Mouse (Mus musculus): Measurements from ENCODE around the gene Hoxb5. TPM values are rescaled to one million over a fixed set of nuclear protein-coding genes. Genes with fewer than 3 reads are reported as not detected.
A peak's percentile ranks its signal among the peaks of the same experiment; 100 is the strongest.

Hoxb5 gene
- total and polyA plus RNA-seq, 2 experiments, result 0.09 to 0.35 TPM

- 8% methylated on average over 37 of the region's 37 CpGs for WGBS
- no peak for TF ChIP-seq POLR2A (IDR thresholded peaks at IDR 0.05; ENCODE audit: extremely low read depth, insufficient read depth, low read length)
- TF ChIP-seq CTCF (IDR thresholded peaks at IDR 0.05; ENCODE audit: low read depth, low read length), result no peak
- Histone ChIP-seq H3K4me3 (ENCODE audit: insufficient read depth, low read depth, low read length) (peak overlapping the region; percentile 54; the same call in 1 of the 2 replicates), H3K79me2 (ENCODE audit: control insufficient read depth, insufficient read depth, low read length) (no peaks in the 10 kb centered on the region), H3K27ac (replicated peaks; ENCODE audit: insufficient read depth, low read depth, low read length) (no peak overlapping the region), H3K4me1 (ENCODE audit: control insufficient read depth, insufficient read depth, low read length) (peaks cover 3% of the 10 kb centered on the region; the same call in 1 of the 2 replicates), H3K36me3 (ENCODE audit: control insufficient read depth, insufficient read depth, low read length) (no peaks in the 10 kb centered on the region), H3K27me3 (ENCODE audit: control insufficient read depth, insufficient read depth, low read length) (peaks cover 35% of the 10 kb centered on the region), H3K9ac (ENCODE audit: low read depth, low read length) (peak overlapping the region; percentile 42; the same call in 1 of the 2 replicates)
- DNase-seq (ENCODE audit: extremely low read depth, low read depth, low spot score), result no peak
These were observed 18.1 kb upstream of the Hoxb5 start for GRCm38 (mm10) chr11:96284774-96285734.

- H3K36me3 ChIP-seq (ENCODE audit: control insufficient read depth, insufficient read depth, low read length), result no peaks in the 10 kb centered on the region
- no peak for DNase-seq (ENCODE audit: extremely low read depth, low read depth, low spot score)
- H3K4me3 ChIP-seq (ENCODE audit: insufficient read depth, low read depth, low read length), result peak within 1 kb of the TSS; percentile 32
- TF ChIP-seq POLR2A (IDR thresholded peaks at IDR 0.05; ENCODE audit: extremely low read depth, insufficient read depth, low read length), result no peak
- no peak for TF ChIP-seq CTCF (IDR thresholded peaks at IDR 0.05; ENCODE audit: low read depth, low read length)
- H3K27ac ChIP-seq (replicated peaks; ENCODE audit: insufficient read depth, low read depth, low read length), result 0 out of 2 replicates have a peak within 1 kb of the TSS, but pooled peaks have one; percentile 2
- H3K9ac ChIP-seq (ENCODE audit: low read depth, low read length), result peak within 1 kb of the TSS; percentile 46; the same call in 1 of the 2 replicates
- H3K4me1 ChIP-seq (ENCODE audit: control insufficient read depth, insufficient read depth, low read length), result peaks cover 3% of the 10 kb centered on the region; the same call in 1 of the 2 replicates
- WGBS, result 7% methylated on average over 43 of the region's 43 CpGs
- peaks cover 33% of the 10 kb centered on the region for H3K27me3 ChIP-seq (ENCODE audit: control insufficient read depth, insufficient read depth, low read length)
- no peaks in the 10 kb centered on the region for H3K79me2 ChIP-seq (ENCODE audit: control insufficient read depth, insufficient read depth, low read length)
These were observed 17.1 kb upstream of the Hoxb5 start, which contains the start of gene Hoxb7 for GRCm38 (mm10) chr11:96285771-96286738. Hoxb7 (plus strand) TSS chr11:96286623.

DNA sequence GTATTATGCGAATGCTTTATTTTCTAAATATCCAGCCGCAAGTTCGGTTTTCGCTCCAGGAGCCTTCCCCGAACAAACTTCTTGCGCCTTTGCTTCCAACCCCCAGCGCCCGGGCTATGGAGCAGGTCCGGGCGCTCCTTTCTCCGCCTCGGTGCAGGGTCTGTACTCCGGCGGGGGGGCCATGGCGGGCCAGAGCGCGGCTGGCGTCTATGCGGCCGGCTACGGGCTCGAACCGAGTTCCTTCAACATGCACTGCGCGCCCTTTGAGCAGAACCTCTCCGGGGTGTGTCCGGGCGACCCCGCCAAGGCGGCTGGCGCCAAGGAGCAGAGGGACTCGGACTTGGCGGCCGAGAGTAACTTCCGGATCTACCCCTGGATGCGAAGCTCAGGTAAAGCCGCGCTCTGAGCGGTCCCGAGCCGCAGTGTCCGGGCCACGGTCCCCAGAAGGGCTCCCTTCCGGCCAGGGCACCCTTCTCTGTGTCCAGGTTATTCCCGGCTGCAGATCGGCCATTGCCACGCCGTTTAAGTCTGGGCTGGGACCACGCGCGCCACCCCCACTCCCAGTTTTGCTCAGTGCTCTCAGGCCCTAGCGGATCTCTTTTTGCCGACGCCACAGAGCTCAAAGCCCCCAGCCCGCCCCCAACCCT is 16.3 kb upstream of the Hoxb5 start:
- WGBS, result 6% methylated on average over 55 of the region's 55 CpGs

GRCm38 (mm10) chr11:96287411-96287810 is 15.7 kb upstream of the Hoxb5 start:
- DNase-seq (ENCODE audit: extremely low read depth, low read depth, low spot score), result no peak
- TF ChIP-seq CTCF (IDR thresholded peaks at IDR 0.05; ENCODE audit: low read depth, low read length), result no peak
- TF ChIP-seq POLR2A (IDR thresholded peaks at IDR 0.05; ENCODE audit: extremely low read depth, insufficient read depth, low read length), result no peak
- Histone ChIP-seq H3K4me3 (ENCODE audit: insufficient read depth, low read depth, low read length) (no peak overlapping the region), H3K27me3 (ENCODE audit: control insufficient read depth, insufficient read depth, low read length) (peaks cover 28% of the 10 kb centered on the region), H3K27ac (replicated peaks; ENCODE audit: insufficient read depth, low read depth, low read length) (no peak overlapping the region), H3K9ac (ENCODE audit: low read depth, low read length) (no peak overlapping the region; the same call in 1 of the 2 replicates), H3K79me2 (ENCODE audit: control insufficient read depth, insufficient read depth, low read length) (no peaks in the 10 kb centered on the region), H3K36me3 (ENCODE audit: control insufficient read depth, insufficient read depth, low read length) (no peaks in the 10 kb centered on the region), H3K4me1 (ENCODE audit: control insufficient read depth, insufficient read depth, low read length) (peaks cover 3% of the 10 kb centered on the region; the same call in 1 of the 2 replicates)
- 7% methylated on average over 9 of the region's 9 CpGs for WGBS

More for the DNA sequence above, 16.3 kb upstream of the Hoxb5 start:
- no peak for DNase-seq (ENCODE audit: extremely low read depth, low read depth, low spot score)
- TF ChIP-seq CTCF (IDR thresholded peaks at IDR 0.05; ENCODE audit: low read depth, low read length), result no peak
- Histone ChIP-seq H3K36me3 (ENCODE audit: control insufficient read depth, insufficient read depth, low read length) (no peaks in the 10 kb centered on the region), H3K79me2 (ENCODE audit: control insufficient read depth, insufficient read depth, low read length) (no peaks in the 10 kb centered on the region), H3K27me3 (ENCODE audit: control insufficient read depth, insufficient read depth, low read length) (peaks cover 28% of the 10 kb centered on the region), H3K9ac (ENCODE audit: low read depth, low read length) (peak overlapping the region; percentile 46; the same call in 1 of the 2 replicates), H3K27ac (replicated peaks; ENCODE audit: insufficient read depth, low read depth, low read length) (no peak overlapping the region), H3K4me3 (ENCODE audit: insufficient read depth, low read depth, low read length) (peak overlapping the region; percentile 32), H3K4me1 (ENCODE audit: control insufficient read depth, insufficient read depth, low read length) (peaks cover 3% of the 10 kb centered on the region; the same call in 1 of the 2 replicates)
